Mouse (Mus musculus): Measurements from ENCODE around the gene Rabep1. TPM values are rescaled to one million over a fixed set of nuclear protein-coding genes. Genes with fewer than 3 reads are reported as not detected.
"Not testable (repeated sequence)": the region's sequence is repeated elsewhere in the genome, so short reads cannot be mapped to it uniquely, and the experiment has no call there.

Rabep1 gene
- polyA plus RNA-seq, 1 experiment from 2014 or later, result 29.5 TPM

DNA sequence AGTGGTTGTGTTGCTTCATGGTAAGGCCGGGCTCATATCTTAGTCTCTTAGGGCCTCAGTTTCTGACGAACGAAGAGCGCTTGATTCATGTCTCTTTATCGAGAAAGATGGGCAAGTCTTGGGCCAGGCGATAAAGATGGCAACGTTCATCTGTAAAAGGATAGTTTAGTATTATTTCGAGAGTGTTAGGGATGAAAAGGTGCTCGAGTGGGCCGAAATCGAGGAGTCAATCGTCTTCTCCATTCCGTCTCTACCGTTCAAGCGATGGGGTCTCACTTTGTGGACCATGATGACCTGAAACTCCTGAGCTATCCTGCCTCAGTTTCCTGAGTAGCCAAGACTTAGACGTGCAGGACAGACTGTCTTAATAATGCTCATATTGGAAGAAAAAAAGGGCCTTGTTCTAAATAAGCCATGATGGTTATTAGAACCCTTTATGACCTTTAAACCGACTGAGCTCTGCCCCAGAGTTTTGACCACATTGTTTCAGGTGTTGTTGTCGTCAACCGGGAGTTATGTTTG, 940 bp downstream of the Rabep1 start:
- Histone ChIP-seq H3K4me3 (ENCODE audit: low read length) (peak overlapping the region; percentile 94), H3K27ac (ENCODE audit: low read length) (peak overlapping the region; percentile 76; the same call in 1 of the 2 replicates), H3K9ac (replicated peaks; ENCODE audit: low read length) (peak overlapping the region; percentile 95), H3K36me3 (ENCODE audit: insufficient read depth, low read length) (no peaks in the 10 kb centered on the region), H3K4me1 (ENCODE audit: insufficient read depth, low read length) (peaks cover 16% of the 10 kb centered on the region), H3K27me3 (ENCODE audit: insufficient read depth, low read length) (no peaks in the 10 kb centered on the region), H3K9me3 (ENCODE audit: low read length) (no peaks in the 10 kb centered on the region), H3K4me2 (replicated peaks; ENCODE audit: low read depth, low read length) (peak overlapping the region; percentile 65)
- ATAC-seq (ENCODE audit: low FRiP score, low TSS enrichment), result no peak
- WGBS, result 4% methylated on average over 19 of the region's 19 CpGs

DNA sequence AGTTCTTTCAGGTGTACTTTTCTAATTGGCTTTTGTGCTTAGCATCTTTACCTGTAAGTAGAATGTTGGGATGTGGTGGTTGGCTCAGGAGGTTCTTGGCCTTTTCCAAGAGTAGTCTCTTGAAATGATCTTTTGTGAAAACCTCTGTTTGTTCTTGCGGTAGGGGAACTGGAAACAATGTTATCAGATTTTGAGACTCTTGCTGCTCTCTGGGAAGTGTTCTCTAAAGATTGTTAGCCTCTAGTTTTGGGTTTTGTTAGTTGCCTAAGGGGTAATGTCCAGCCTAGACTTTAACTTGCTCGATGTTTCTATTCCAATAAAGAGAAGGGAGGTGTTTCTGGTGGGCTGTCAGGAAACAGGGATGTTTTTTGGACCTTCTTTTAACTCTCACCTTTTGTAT, 1.5 kb downstream of the Rabep1 start:
- Histone ChIP-seq H3K27ac (ENCODE audit: low read length) (no peak overlapping the region), H3K4me2 (replicated peaks; ENCODE audit: low read depth, low read length) (peak overlapping the region; percentile 65), H3K9me3 (ENCODE audit: low read length) (no peaks in the 10 kb centered on the region), H3K4me3 (ENCODE audit: low read length) (peak overlapping the region; percentile 94), H3K27me3 (ENCODE audit: insufficient read depth, low read length) (no peaks in the 10 kb centered on the region), H3K4me1 (ENCODE audit: insufficient read depth, low read length) (peaks cover 16% of the 10 kb centered on the region), H3K9ac (replicated peaks; ENCODE audit: low read length) (peak overlapping the region; percentile 95), H3K36me3 (ENCODE audit: insufficient read depth, low read length) (no peaks in the 10 kb centered on the region)
- no peak for ATAC-seq (ENCODE audit: low FRiP score, low TSS enrichment)
- WGBS, result 55% methylated on average over 2 of the region's 2 CpGs

DNA sequence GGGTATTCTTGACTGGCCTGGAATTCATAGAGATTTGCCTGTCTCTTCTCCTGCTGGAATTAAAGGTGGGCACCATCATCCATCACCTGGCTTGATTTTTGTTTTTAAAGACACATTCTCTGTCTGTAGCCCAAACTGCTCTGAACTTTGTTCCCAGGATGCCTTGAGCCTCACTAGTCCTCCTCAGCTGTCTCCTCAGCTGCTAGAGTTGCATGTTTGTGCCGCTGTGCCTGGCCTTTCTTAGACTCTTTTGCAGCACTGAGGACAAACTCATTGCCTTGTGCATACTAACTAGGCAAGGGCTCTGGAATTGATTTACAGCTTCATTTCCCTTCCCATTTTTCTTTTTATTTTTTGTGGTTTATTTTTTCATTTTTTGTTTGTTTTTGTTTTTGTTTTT, 15.8 kb downstream of the Rabep1 start:
- H3K9me3 ChIP-seq (ENCODE audit: low read length), result no peaks in the 10 kb centered on the region
- WGBS, result 88% methylated on average over 1 of the region's 1 CpGs

DNA sequence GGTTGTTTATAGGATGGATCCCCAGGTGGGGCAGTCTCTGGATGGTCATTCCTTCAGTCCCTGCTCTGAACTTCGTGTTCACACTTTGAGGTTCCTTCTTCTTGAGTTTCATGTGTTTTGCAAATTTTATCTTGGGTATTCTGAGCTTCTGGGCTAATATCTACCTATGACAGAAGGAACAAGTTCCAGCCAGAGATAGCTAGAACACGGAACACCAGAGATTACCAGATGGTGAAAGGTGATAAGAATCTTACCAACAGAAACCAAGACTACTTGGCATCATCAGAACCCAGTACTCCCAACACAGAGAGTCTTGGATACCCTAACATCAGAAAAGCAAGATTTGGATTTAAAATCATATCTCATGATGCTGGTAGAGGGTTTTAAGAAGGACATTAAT, 18.6 kb downstream of the Rabep1 start:
- H3K36me3 ChIP-seq (ENCODE audit: insufficient read depth, low read length); ATAC-seq (ENCODE audit: low FRiP score, low TSS enrichment); H3K27ac ChIP-seq (ENCODE audit: low read length); H3K4me2 ChIP-seq (replicated peaks; ENCODE audit: low read depth, low read length); H3K27me3 ChIP-seq (ENCODE audit: insufficient read depth, low read length); H3K9ac ChIP-seq (replicated peaks; ENCODE audit: low read length); H3K9me3 ChIP-seq (ENCODE audit: low read length); H3K4me3 ChIP-seq (ENCODE audit: low read length); H3K4me1 ChIP-seq (ENCODE audit: insufficient read depth, low read length): not testable (repeated sequence)
- 96% methylated on average over 2 of the region's 2 CpGs for WGBS

More for the DNA sequence above, 15.8 kb downstream of the Rabep1 start:
- Histone ChIP-seq H3K36me3 (ENCODE audit: insufficient read depth, low read length) (no peaks in the 10 kb centered on the region), H3K4me2 (replicated peaks; ENCODE audit: low read depth, low read length) (no peak overlapping the region), H3K4me1 (ENCODE audit: insufficient read depth, low read length) (no peaks in the 10 kb centered on the region), H3K27me3 (ENCODE audit: insufficient read depth, low read length) (no peaks in the 10 kb centered on the region), H3K9ac (replicated peaks; ENCODE audit: low read length) (no peak overlapping the region), H3K4me3 (ENCODE audit: low read length) (no peak overlapping the region), H3K27ac (ENCODE audit: low read length) (no peak overlapping the region)
- no peak for ATAC-seq (ENCODE audit: low FRiP score, low TSS enrichment)

DNA sequence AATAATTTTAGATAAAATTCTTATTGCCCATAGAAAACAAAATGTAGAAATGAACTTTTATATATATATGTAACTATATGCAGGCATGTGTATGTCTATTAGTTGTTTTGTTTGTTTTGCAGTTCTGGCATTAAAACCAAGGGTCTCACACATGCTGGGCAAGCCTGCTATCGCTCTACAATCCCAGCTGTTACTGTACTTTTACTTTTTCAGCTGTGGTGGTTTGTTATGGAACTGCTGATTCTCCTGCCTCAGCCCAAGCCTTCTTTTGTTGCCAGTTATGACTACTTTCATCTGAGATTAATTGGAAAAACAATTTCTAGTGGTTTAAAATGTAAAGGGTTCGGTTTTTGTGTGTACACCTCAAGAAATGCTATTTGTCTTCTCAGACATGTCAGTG, 20.6 kb downstream of the Rabep1 start:
- Histone ChIP-seq H3K27me3 (ENCODE audit: insufficient read depth, low read length) (no peaks in the 10 kb centered on the region), H3K4me1 (ENCODE audit: insufficient read depth, low read length) (no peaks in the 10 kb centered on the region), H3K9ac (replicated peaks; ENCODE audit: low read length) (no peak overlapping the region), H3K4me2 (replicated peaks; ENCODE audit: low read depth, low read length) (no peak overlapping the region), H3K9me3 (ENCODE audit: low read length) (no peaks in the 10 kb centered on the region), H3K27ac (ENCODE audit: low read length) (no peak overlapping the region), H3K36me3 (ENCODE audit: insufficient read depth, low read length) (no peaks in the 10 kb centered on the region), H3K4me3 (ENCODE audit: low read length) (no peak overlapping the region)
- ATAC-seq (ENCODE audit: low FRiP score, low TSS enrichment), result no peak
- 75% methylated on average over 2 of the region's 2 CpGs for WGBS

DNA sequence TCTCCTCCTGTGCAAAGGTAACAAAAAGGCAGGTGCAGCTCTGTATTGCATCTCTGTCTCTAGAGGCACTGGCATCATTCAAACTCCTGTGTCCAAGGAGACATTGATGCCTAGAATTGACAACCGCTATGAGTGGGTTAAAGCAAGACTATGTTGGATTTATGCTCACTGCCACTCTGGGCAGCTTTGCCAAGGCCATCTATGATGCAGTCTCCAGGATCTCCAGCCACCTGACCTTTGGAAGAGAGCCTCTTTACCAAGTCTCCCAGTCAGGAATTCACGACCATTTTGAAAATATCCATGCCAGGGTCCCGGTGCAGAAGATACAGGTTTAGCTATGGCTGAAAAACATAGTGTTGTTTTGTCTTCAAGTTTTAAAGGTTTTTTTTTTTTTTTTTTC, 24.7 kb downstream of the Rabep1 start:
- whole genome bisulfite sequencing, result 87% methylated on average over 3 of the region's 3 CpGs
- no peaks in the 10 kb centered on the region for H3K9me3 ChIP-seq (ENCODE audit: low read length)
- no peak overlapping the region for H3K4me3 ChIP-seq (ENCODE audit: low read length)
- no peak overlapping the region for H3K9ac ChIP-seq (replicated peaks; ENCODE audit: low read length)
- H3K27me3 ChIP-seq (ENCODE audit: insufficient read depth, low read length), result no peaks in the 10 kb centered on the region
- no peak overlapping the region for H3K27ac ChIP-seq (ENCODE audit: low read length)
- no peak overlapping the region for H3K4me2 ChIP-seq (replicated peaks; ENCODE audit: low read depth, low read length)
- H3K4me1 ChIP-seq (ENCODE audit: insufficient read depth, low read length), result peaks cover 15% of the 10 kb centered on the region
- ATAC-seq (ENCODE audit: low FRiP score, low TSS enrichment), result no peak
- no peaks in the 10 kb centered on the region for H3K36me3 ChIP-seq (ENCODE audit: insufficient read depth, low read length)

DNA sequence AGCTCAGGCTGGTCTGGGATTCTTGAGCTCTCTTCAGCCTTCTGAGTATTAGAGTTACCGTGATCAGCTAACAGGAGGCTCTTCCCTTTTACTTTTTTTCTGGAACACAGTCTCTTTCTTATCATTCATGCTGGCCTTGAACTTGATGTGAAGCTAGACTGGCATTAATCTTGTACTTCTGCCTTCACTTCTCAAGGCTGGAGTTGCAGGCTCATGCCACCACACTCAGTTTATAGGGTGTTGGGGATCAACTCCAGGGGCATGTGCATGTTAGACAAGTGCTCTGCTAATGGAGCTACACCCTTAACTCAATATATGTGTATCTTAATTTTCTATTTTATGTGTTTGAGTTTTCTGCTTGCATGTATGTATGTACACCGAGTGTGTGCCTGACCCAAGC, 25.2 kb downstream of the Rabep1 start:
- WGBS, result 87% methylated on average over 2 of the region's 2 CpGs
- peaks cover 15% of the 10 kb centered on the region for H3K4me1 ChIP-seq (ENCODE audit: insufficient read depth, low read length)
- no peak overlapping the region for H3K4me2 ChIP-seq (replicated peaks; ENCODE audit: low read depth, low read length)
- ATAC-seq (ENCODE audit: low FRiP score, low TSS enrichment), result no peak
- no peaks in the 10 kb centered on the region for H3K27me3 ChIP-seq (ENCODE audit: insufficient read depth, low read length)
- H3K4me3 ChIP-seq (ENCODE audit: low read length), result no peak overlapping the region
- no peaks in the 10 kb centered on the region for H3K9me3 ChIP-seq (ENCODE audit: low read length)
- H3K27ac ChIP-seq (ENCODE audit: low read length), result no peak overlapping the region
- no peaks in the 10 kb centered on the region for H3K36me3 ChIP-seq (ENCODE audit: insufficient read depth, low read length)
- no peak overlapping the region for H3K9ac ChIP-seq (replicated peaks; ENCODE audit: low read length)

DNA sequence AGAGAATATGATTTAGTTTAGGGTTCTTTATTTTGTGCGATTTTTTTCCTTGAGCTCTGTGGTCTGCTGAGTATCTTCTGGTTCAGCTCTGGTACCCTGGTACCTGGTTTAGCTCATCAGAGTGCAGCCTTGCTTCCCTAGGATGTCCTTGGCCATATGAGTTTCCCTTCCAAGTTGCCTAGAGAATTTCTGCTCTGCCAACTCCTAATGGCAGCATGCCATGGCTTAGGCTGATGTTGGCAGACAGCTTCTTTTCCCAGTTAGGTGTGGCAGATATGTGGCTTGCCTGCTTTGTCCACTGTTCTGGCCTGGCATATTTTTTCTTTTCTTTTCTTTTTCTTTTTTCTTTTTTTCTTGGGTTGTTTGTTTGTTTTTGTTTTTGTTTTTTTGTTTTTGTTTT, 25.8 kb downstream of the Rabep1 start:
- no peaks in the 10 kb centered on the region for H3K36me3 ChIP-seq (ENCODE audit: insufficient read depth, low read length)
- H3K9ac ChIP-seq (replicated peaks; ENCODE audit: low read length), result no peak overlapping the region
- H3K4me3 ChIP-seq (ENCODE audit: low read length), result no peak overlapping the region
- no peaks in the 10 kb centered on the region for H3K9me3 ChIP-seq (ENCODE audit: low read length)
- H3K4me2 ChIP-seq (replicated peaks; ENCODE audit: low read depth, low read length), result no peak overlapping the region
- 96% methylated on average over 1 of the region's 1 CpGs for WGBS
- no peak for ATAC-seq (ENCODE audit: low FRiP score, low TSS enrichment)
- H3K4me1 ChIP-seq (ENCODE audit: insufficient read depth, low read length), result peaks cover 15% of the 10 kb centered on the region
- H3K27me3 ChIP-seq (ENCODE audit: insufficient read depth, low read length), result no peaks in the 10 kb centered on the region
- H3K27ac ChIP-seq (ENCODE audit: low read length), result no peak overlapping the region

DNA sequence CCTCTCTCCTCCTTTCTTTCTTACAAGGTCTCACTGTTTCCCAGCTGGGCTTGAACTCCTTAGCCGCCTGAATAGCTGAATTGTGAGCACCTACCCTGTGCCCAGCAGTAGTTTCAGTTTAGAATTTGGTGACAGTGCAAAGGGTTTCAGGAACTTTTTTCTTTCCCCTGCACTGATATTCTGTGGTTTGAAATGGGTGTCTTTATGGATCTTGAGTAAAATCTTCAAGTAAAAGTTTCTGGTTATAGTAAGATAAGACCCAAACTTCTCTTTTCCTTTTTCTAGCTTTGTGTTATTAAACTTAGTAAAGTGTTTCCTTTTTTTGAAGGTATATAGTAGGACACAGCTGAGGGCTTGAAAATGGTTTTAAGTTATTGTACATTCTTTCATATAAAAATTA, 26.5 kb downstream of the Rabep1 start:
- Histone ChIP-seq H3K27ac (ENCODE audit: low read length) (no peak overlapping the region), H3K4me2 (replicated peaks; ENCODE audit: low read depth, low read length) (no peak overlapping the region), H3K4me3 (ENCODE audit: low read length) (no peak overlapping the region), H3K4me1 (ENCODE audit: insufficient read depth, low read length) (peaks cover 15% of the 10 kb centered on the region), H3K9me3 (ENCODE audit: low read length) (no peaks in the 10 kb centered on the region), H3K27me3 (ENCODE audit: insufficient read depth, low read length) (no peaks in the 10 kb centered on the region), H3K36me3 (ENCODE audit: insufficient read depth, low read length) (no peaks in the 10 kb centered on the region), H3K9ac (replicated peaks; ENCODE audit: low read length) (no peak overlapping the region)
- 82% methylated on average over 1 of the region's 1 CpGs for WGBS
- ATAC-seq (ENCODE audit: low FRiP score, low TSS enrichment), result no peak

DNA sequence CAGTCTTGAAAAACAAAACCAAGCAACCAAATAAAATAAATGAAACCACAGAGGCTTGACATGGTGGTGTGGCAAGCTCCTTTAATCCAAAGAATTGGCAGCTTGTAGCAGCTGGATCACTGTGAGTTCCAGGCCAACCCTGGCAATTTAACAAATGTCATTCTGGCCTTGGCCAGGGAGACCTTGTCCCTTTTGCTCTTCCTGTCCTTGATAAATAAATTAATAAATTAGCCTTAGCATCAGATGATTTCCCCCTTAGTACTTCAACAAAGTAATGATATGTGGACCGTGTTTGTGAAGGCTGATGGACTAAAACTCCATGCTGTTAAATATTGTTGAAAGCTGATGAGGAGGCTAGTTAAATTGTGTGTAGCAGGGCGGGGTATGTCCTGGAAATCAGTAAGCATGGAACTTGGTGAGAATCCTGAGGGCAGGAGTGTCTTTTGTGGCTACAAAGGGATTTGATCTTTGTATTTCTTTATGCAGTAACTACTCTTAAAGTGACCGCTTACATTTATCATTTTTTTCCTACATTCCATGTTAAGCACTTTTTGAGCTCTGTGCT, 27.3 kb downstream of the Rabep1 start:
- no peaks in the 10 kb centered on the region for H3K27me3 ChIP-seq (ENCODE audit: insufficient read depth, low read length)
- no peak overlapping the region for H3K4me3 ChIP-seq (ENCODE audit: low read length)
- 69% methylated on average over 3 of the region's 3 CpGs for WGBS
- ATAC-seq (ENCODE audit: low FRiP score, low TSS enrichment), result no peak
- no peaks in the 10 kb centered on the region for H3K9me3 ChIP-seq (ENCODE audit: low read length)
- H3K9ac ChIP-seq (replicated peaks; ENCODE audit: low read length), result no peak overlapping the region
- H3K36me3 ChIP-seq (ENCODE audit: insufficient read depth, low read length), result no peaks in the 10 kb centered on the region
- H3K4me1 ChIP-seq (ENCODE audit: insufficient read depth, low read length), result peaks cover 15% of the 10 kb centered on the region
- no peak overlapping the region for H3K4me2 ChIP-seq (replicated peaks; ENCODE audit: low read depth, low read length)
- no peak overlapping the region for H3K27ac ChIP-seq (ENCODE audit: low read length)
